Mouse (Mus musculus): ENCODE measurements at regions not wholly inside any gene's neighbourhood (a gene's known extent, or its start where the extent isn't known, plus 50 kb on each side); places are given as distances from the start of the nearest gene placed in this dataset.

GRCm38 (mm10) chr7:73192839-73193238 lies 182.5 kb upstream of the Rgma start:
- H3K27me3 ChIP-seq (ENCODE audit: control insufficient read depth, insufficient read depth, low read length), result no peaks in the 10 kb centered on the region
- H3K36me3 ChIP-seq (ENCODE audit: control insufficient read depth, insufficient read depth, low read length), result no peaks in the 10 kb centered on the region
- 82% methylated on average over 7 of the region's 7 CpGs for WGBS
- no peak overlapping the region for H3K27ac ChIP-seq (ENCODE audit: low read length)
- no peak overlapping the region for H3K4me2 ChIP-seq (ENCODE audit: low read depth, low read length)
- ATAC-seq (ENCODE audit: insufficient read depth, low FRiP score), result no peak
- H3K4me3 ChIP-seq (replicated peaks; ENCODE audit: low read length), result no peak overlapping the region
- H3K4me1 ChIP-seq (ENCODE audit: control insufficient read depth, insufficient read depth, low read length), result no peaks in the 10 kb centered on the region
- no peak overlapping the region for H3K9ac ChIP-seq (ENCODE audit: low read length)
- H3K9me3 ChIP-seq (replicated peaks; ENCODE audit: control insufficient read depth, low read length), result no peaks in the 10 kb centered on the region

GRCm38 (mm10) chr7:73195306-73195705 lies 180.0 kb upstream of the Rgma start:
- no peak overlapping the region for H3K27ac ChIP-seq (ENCODE audit: low read length)
- no peak overlapping the region for H3K4me2 ChIP-seq (ENCODE audit: low read depth, low read length)
- 63% methylated on average over 4 of the region's 4 CpGs for WGBS
- no peak overlapping the region for H3K9ac ChIP-seq (ENCODE audit: low read length)
- no peak overlapping the region for H3K4me3 ChIP-seq (replicated peaks; ENCODE audit: low read length)
- H3K4me1 ChIP-seq (ENCODE audit: control insufficient read depth, insufficient read depth, low read length), result no peaks in the 10 kb centered on the region
- H3K27me3 ChIP-seq (ENCODE audit: control insufficient read depth, insufficient read depth, low read length), result no peaks in the 10 kb centered on the region
- no peak for ATAC-seq (ENCODE audit: insufficient read depth, low FRiP score)
- H3K9me3 ChIP-seq (replicated peaks; ENCODE audit: control insufficient read depth, low read length), result no peaks in the 10 kb centered on the region
- no peaks in the 10 kb centered on the region for H3K36me3 ChIP-seq (ENCODE audit: control insufficient read depth, insufficient read depth, low read length)

GRCm38 (mm10) chr7:73196851-73197531 lies 178.3 kb upstream of the Rgma start:
- no peak overlapping the region for H3K9ac ChIP-seq (ENCODE audit: low read length)
- H3K9me3 ChIP-seq (replicated peaks; ENCODE audit: control insufficient read depth, low read length), result no peaks in the 10 kb centered on the region
- H3K27me3 ChIP-seq (ENCODE audit: control insufficient read depth, insufficient read depth, low read length), result no peaks in the 10 kb centered on the region
- no peak overlapping the region for H3K27ac ChIP-seq (ENCODE audit: low read length)
- no peaks in the 10 kb centered on the region for H3K36me3 ChIP-seq (ENCODE audit: control insufficient read depth, insufficient read depth, low read length)
- H3K4me1 ChIP-seq (ENCODE audit: control insufficient read depth, insufficient read depth, low read length), result no peaks in the 10 kb centered on the region
- 81% methylated on average over 12 of the region's 12 CpGs for WGBS
- no peak overlapping the region for H3K4me3 ChIP-seq (replicated peaks; ENCODE audit: low read length)
- ATAC-seq (ENCODE audit: insufficient read depth, low FRiP score), result no peak; the same call in 1 of the 2 replicates
- H3K4me2 ChIP-seq (ENCODE audit: low read depth, low read length), result no peak overlapping the region

GRCm38 (mm10) chr7:73198069-73198468 lies 177.2 kb upstream of the Rgma start:
- no peaks in the 10 kb centered on the region for H3K4me1 ChIP-seq (ENCODE audit: control insufficient read depth, insufficient read depth, low read length)
- no peaks in the 10 kb centered on the region for H3K9me3 ChIP-seq (replicated peaks; ENCODE audit: control insufficient read depth, low read length)
- no peaks in the 10 kb centered on the region for H3K36me3 ChIP-seq (ENCODE audit: control insufficient read depth, insufficient read depth, low read length)
- peak; percentile 50; the same call in 1 of the 2 replicates for ATAC-seq (ENCODE audit: insufficient read depth, low FRiP score)
- no peak overlapping the region for H3K4me2 ChIP-seq (ENCODE audit: low read depth, low read length)
- H3K27me3 ChIP-seq (ENCODE audit: control insufficient read depth, insufficient read depth, low read length), result no peaks in the 10 kb centered on the region
- H3K9ac ChIP-seq (ENCODE audit: low read length), result no peak overlapping the region
- WGBS, result 40% methylated on average over 5 of the region's 5 CpGs
- no peak overlapping the region for H3K27ac ChIP-seq (ENCODE audit: low read length)
- no peak overlapping the region for H3K4me3 ChIP-seq (replicated peaks; ENCODE audit: low read length)

- no peak for ATAC-seq (ENCODE audit: insufficient read depth, low FRiP score)
- WGBS, result 74% methylated on average over 6 of the region's 6 CpGs
- Histone ChIP-seq H3K4me3 (replicated peaks; ENCODE audit: low read length) (no peak overlapping the region), H3K9me3 (replicated peaks; ENCODE audit: control insufficient read depth, low read length) (peaks cover 3% of the 10 kb centered on the region; the same call in 1 of the 2 replicates), H3K27me3 (ENCODE audit: control insufficient read depth, insufficient read depth, low read length) (no peaks in the 10 kb centered on the region), H3K9ac (ENCODE audit: low read length) (no peak overlapping the region), H3K4me2 (ENCODE audit: low read depth, low read length) (no peak overlapping the region), H3K36me3 (ENCODE audit: control insufficient read depth, insufficient read depth, low read length) (no peaks in the 10 kb centered on the region), H3K27ac (ENCODE audit: low read length) (no peak overlapping the region), H3K4me1 (ENCODE audit: control insufficient read depth, insufficient read depth, low read length) (no peaks in the 10 kb centered on the region)
Measured at GRCm38 (mm10) chr7:73199967-73200366, 175.3 kb upstream of the Rgma start.

- WGBS, result 74% methylated on average over 6 of the region's 6 CpGs
- Histone ChIP-seq H3K27ac (ENCODE audit: low read length) (no peak overlapping the region), H3K4me2 (ENCODE audit: low read depth, low read length) (no peak overlapping the region), H3K4me1 (ENCODE audit: control insufficient read depth, insufficient read depth, low read length) (no peaks in the 10 kb centered on the region), H3K27me3 (ENCODE audit: control insufficient read depth, insufficient read depth, low read length) (no peaks in the 10 kb centered on the region), H3K36me3 (ENCODE audit: control insufficient read depth, insufficient read depth, low read length) (no peaks in the 10 kb centered on the region), H3K9me3 (replicated peaks; ENCODE audit: control insufficient read depth, low read length) (peaks cover 3% of the 10 kb centered on the region; the same call in 1 of the 2 replicates), H3K4me3 (replicated peaks; ENCODE audit: low read length) (no peak overlapping the region), H3K9ac (ENCODE audit: low read length) (no peak overlapping the region)
- ATAC-seq (ENCODE audit: insufficient read depth, low FRiP score), result no peak
Measured at GRCm38 (mm10) chr7:73201330-73201729, 174.0 kb upstream of the Rgma start.

GRCm38 (mm10) chr7:73206922-73207811 lies 168.1 kb upstream of the Rgma start:
- no peak overlapping the region for H3K4me2 ChIP-seq (ENCODE audit: low read depth, low read length)
- H3K4me1 ChIP-seq (ENCODE audit: control insufficient read depth, insufficient read depth, low read length), result peaks cover 5% of the 10 kb centered on the region
- peaks cover 3% of the 10 kb centered on the region; the same call in 1 of the 2 replicates for H3K9me3 ChIP-seq (replicated peaks; ENCODE audit: control insufficient read depth, low read length)
- ATAC-seq (ENCODE audit: insufficient read depth, low FRiP score), result no peak
- H3K27me3 ChIP-seq (ENCODE audit: control insufficient read depth, insufficient read depth, low read length), result no peaks in the 10 kb centered on the region
- H3K27ac ChIP-seq (ENCODE audit: low read length), result no peak overlapping the region
- WGBS, result 60% methylated on average over 7 of the region's 7 CpGs
- no peak overlapping the region for H3K4me3 ChIP-seq (replicated peaks; ENCODE audit: low read length)
- H3K36me3 ChIP-seq (ENCODE audit: control insufficient read depth, insufficient read depth, low read length), result no peaks in the 10 kb centered on the region
- H3K9ac ChIP-seq (ENCODE audit: low read length), result no peak overlapping the region

- Histone ChIP-seq H3K9ac (ENCODE audit: low read length) (peak overlapping the region; percentile 4; the same call in 1 of the 2 replicates), H3K4me3 (replicated peaks; ENCODE audit: low read length) (no peak overlapping the region), H3K27ac (ENCODE audit: low read length) (peak overlapping the region; percentile 75), H3K4me1 (ENCODE audit: control insufficient read depth, insufficient read depth, low read length) (peaks cover 5% of the 10 kb centered on the region), H3K27me3 (ENCODE audit: control insufficient read depth, insufficient read depth, low read length) (no peaks in the 10 kb centered on the region), H3K9me3 (replicated peaks; ENCODE audit: control insufficient read depth, low read length) (peaks cover 3% of the 10 kb centered on the region; the same call in 1 of the 2 replicates), H3K4me2 (ENCODE audit: low read depth, low read length) (peak overlapping the region; percentile 10), H3K36me3 (ENCODE audit: control insufficient read depth, insufficient read depth, low read length) (no peaks in the 10 kb centered on the region)
- ATAC-seq (ENCODE audit: insufficient read depth, low FRiP score), result peak; percentile 35; the same call in 1 of the 2 replicates
- WGBS, result 53% methylated on average over 4 of the region's 4 CpGs
Measured at GRCm38 (mm10) chr7:73208479-73208816, 166.9 kb upstream of the Rgma start.
